Mouse (Mus musculus) retina, adult 2 months (tissue): Measurements from ENCODE around the gene Itga9.

Experiments used
- DNase-seq: peaks from one replicate; pipeline ENCODE4 v3.0.0-alpha.2; 2012; ENCODE audit warnings: low read depth, low spot score

Itga9 gene

DNA sequence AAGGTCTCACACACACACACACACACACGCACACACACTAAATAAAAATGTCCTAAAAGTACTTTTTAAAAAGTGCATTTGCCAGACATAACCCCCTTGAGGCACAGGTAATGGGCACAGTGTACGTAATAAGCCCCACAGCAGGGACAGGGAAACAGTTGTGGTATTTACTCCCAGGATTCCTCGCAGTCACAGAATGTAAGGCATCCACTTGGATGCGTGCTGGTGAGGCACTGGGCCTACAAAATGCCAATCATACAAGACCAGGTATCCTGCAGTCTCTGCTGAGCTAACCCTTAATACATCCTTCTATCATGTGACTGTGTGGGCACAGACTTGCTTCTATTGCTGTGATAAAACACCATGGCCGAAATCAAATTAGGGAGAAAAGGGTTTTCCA lies 342.0 kb downstream of the Itga9 start:
- DNase-seq: no peak

DNA sequence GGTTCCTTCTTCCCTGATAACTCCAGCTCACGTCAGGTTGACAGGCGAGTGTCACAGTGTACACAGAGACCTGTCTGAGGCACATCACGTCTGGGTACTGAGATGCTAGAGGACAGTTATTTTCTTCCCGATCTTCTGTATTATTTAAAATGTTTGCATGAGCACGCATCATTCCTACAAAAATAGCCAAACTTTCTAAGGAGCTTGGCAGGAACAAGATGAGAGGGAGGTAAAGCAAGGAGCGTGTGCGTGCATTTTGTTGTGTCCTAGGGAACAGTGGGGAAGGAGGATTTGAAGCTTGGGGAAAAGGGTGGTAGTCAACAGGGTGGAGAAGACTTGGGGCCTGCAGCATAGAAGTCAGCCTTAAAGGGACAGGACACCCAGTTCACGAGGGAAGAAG lies 342.6 kb downstream of the Itga9 start:
- no peak for DNase-seq

DNA sequence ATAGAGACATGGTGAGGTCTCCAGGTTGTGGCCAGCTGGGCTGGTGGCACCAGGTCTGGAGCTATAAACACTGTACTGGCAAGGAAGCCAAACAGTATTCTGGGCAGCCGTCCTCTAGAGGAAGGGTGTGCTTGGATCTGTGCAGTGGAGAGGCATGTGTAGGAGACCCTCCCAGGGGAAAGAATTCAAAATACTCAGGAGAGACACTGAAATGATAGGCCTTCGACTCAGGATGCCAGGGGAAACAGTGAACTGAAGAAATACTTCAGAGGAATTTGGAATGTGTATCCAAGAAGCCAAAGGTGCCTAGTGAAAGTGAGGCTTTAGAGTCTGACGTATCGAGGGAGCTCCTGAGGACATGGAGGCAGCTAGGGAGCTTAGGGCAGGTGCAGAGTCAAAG lies 343.2 kb downstream of the Itga9 start:
- DNase-seq: no peak

DNA sequence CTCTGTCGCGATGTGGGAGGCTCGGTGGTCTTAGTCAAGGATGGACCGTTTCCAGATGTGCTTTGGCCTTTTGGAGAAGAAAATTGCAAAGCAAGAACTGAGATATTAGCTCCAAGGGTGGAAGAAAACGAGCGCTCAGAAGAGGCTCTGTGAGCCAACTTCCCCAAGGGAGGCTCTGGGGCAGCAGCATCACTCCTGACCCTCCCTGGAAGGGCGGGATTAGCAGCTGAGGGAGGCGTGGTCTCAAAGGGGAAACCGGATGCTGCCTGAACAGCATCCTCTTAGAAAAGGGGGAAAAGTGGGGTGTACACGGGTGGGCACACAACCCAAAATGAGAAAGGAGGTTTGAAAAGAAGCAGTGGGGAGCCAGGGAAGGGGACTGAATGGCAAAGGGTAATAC lies 343.6 kb downstream of the Itga9 start:
- no peak for DNase-seq
